Comparison of ENCODE assay signal across 9 mouse cellular contexts in the genomic region with DNA sequence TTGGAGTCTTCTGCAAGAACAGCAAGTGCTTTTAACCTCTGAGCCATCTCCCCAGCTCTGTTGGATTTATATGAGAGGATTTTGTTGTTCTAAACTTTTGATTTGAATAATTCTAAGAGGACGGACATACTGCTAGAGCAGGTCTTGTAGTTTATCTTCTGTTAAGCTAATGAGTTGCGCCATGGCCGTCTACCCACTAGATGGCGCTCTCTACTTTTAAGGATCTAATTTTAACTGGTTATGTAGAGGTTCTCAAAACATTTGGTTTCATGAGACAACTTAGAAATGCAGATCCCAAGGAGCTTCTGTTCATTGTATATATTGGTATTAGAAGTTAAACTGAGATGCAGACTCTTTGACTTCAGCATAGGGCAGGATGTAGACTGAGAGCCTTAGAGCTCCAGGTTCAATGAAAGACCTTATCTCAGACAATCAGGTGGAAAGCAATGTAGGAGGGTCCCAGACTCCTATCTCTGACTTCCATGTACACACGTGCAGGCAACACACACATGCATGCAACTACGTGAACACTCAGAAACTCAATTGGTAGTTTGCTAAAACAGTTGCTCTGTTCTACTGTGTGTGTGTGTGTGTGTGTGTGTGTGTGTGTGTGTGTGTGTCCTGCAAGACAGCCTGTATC. TPM values are rescaled to one million over a fixed set of nuclear protein-coding genes. Genes with fewer than 3 reads are reported as not detected.
DNase-seq lines count a peak whose midpoint lies in the region; ATAC-seq and TF ChIP-seq lines count a peak whose summit lies in the region.
"Had no signal": no experiment of that assay in that cellular context is flagged by ENCODE, and none has a peak within 500 bp of the region (broad histone marks: within the 10 kb centered on the region; RNA-seq: fewer than 3 reads in every experiment).

No protein-coding gene starts in this region.

- H3K27me3 ChIP-seq in heart, adult 2 months (ENCODE audit: control insufficient read depth, insufficient read depth, low read length) = no peaks in the 10 kb centered on the region
- H3K27me3 ChIP-seq in lung, embryonic 14.5 days (ENCODE audit: insufficient read depth, low read length) = no peaks in the 10 kb centered on the region
- H3K27me3 ChIP-seq: limb, embryonic 12.5 days had no signal

- H3K9ac ChIP-seq in heart, adult 2 months (ENCODE audit: low read depth, low read length) = no peak overlapping the region
- no peak overlapping the region for H3K9ac ChIP-seq in lung, embryonic 14.5 days
- H3K9ac ChIP-seq: limb, embryonic 12.5 days had no signal

- peak; percentile 45 for ATAC-seq in CD4-positive, CD25-positive, alpha-beta regulatory T cell, adult 4 months
- no peak for ATAC-seq in lung, embryonic 14.5 days (ENCODE audit: insufficient read depth)

- no peak overlapping the region for H3K4me2 ChIP-seq in lung, embryonic 14.5 days
- H3K4me2 ChIP-seq: limb, embryonic 12.5 days had no signal

- intact Hi-C loops in heart, adult 2 months (cut with DNase I) = loop anchor here (2.0 to 10.0 kb wide), 4 partner anchors 59 to 195 kb away; a partner anchor contains a TSS
- intact Hi-C loops in gastrocnemius, adult 2 months (cut with DNase I) = loop anchor here (1.0 kb wide), 1 partner anchor 59 kb away; no protein-coding TSS in a partner anchor

- peak; percentile 100 for TF ChIP-seq CTCF in heart, adult 2 months (IDR thresholded peaks at IDR 0.05)
- TF ChIP-seq CTCF in gastrocnemius, adult 2 months (IDR thresholded peaks at IDR 0.05) = peak; percentile 95
- TF ChIP-seq CTCF in lung, embryonic 14.5 days (IDR thresholded peaks at IDR 0.05; ENCODE audit: low read depth) = peak; percentile 84

- H3K4me1 ChIP-seq in heart, adult 2 months (ENCODE audit: control insufficient read depth, insufficient read depth, low read length) = no peaks in the 10 kb centered on the region
- H3K4me1 ChIP-seq in lung, embryonic 14.5 days (ENCODE audit: insufficient read depth) = 0 out of 2 replicates have a peak, but pooled peaks cover under 1% of the 10 kb centered on the region

- no peak for TF ChIP-seq POLR2A in heart, adult 2 months (IDR thresholded peaks at IDR 0.05; ENCODE audit: insufficient read depth, low read depth, low read length)

- peak; percentile 36 to 61 for DNase-seq in heart, adult 2 months
- no peak for DNase-seq in heart, adult 11 months
- DNase-seq in c-Kit-positive CD71-positive TER-119-negative erythroid progenitor cells, embryonic 14.5 days (ENCODE audit: low read depth) = peak; percentile 72
- DNase-seq in gastrocnemius, adult 2 months = peak; percentile 61
- DNase-seq in layer of hippocampus, adult 8-10 months (ENCODE audit: low spot score in 2 of 2) = peak; percentile 52 to 80
- peak; percentile 93 for DNase-seq in lung, embryonic 14.5 days
- DNase-seq in spleen, postnatal 10 days (ENCODE audit: low spot score in 2 of 2) = peak; percentile 48 to 76

- H3K36me3 ChIP-seq in heart, adult 2 months (ENCODE audit: control insufficient read depth, insufficient read depth, low read length) = no peaks in the 10 kb centered on the region
- peaks cover 80% of the 10 kb centered on the region for H3K36me3 ChIP-seq in lung, embryonic 14.5 days (ENCODE audit: insufficient read depth)

- no peak for TF ChIP-seq EP300 in heart, adult 2 months (IDR thresholded peaks at IDR 0.05; ENCODE audit: insufficient read depth, low read depth, low read length)

- H3K79me2 ChIP-seq in heart, adult 2 months (replicated peaks; ENCODE audit: control insufficient read depth, insufficient read depth, low read length) = no peaks in the 10 kb centered on the region

- 25% methylated on average over 6 of the region's 6 CpGs for whole genome bisulfite sequencing in heart, adult 2 months
- 29% methylated on average over 6 of the region's 6 CpGs for WGBS in lung, embryonic 14.5 days

- H3K9me3 ChIP-seq in lung, embryonic 14.5 days (ENCODE audit: low read depth, low read length) = no peaks in the 10 kb centered on the region
- H3K9me3 ChIP-seq: limb, embryonic 12.5 days had no signal

- no peak overlapping the region for H3K4me3 ChIP-seq in heart, adult 2 months
- no peak overlapping the region for H3K4me3 ChIP-seq in gastrocnemius, adult 2 months
- no peak overlapping the region for H3K4me3 ChIP-seq in lung, embryonic 14.5 days (ENCODE audit: low read depth, low read length)
- H3K4me3 ChIP-seq: limb, embryonic 12.5 days had no signal

- no peak overlapping the region for H3K27ac ChIP-seq in heart, adult 2 months
- H3K27ac ChIP-seq in gastrocnemius, adult 2 months = no peak overlapping the region
- H3K27ac ChIP-seq in lung, embryonic 14.5 days (ENCODE audit: low read depth) = no peak overlapping the region
- H3K27ac ChIP-seq: limb, embryonic 12.5 days had no signal

RNA-seq across cellular contexts. Expression of a gene that starts 6.5 kb away (rescaled TPM):
- 1 to 10 TPM; 6.8 to 7.4 TPM for total RNA-seq in heart, adult 2 months (2021)
- polyA plus RNA-seq in heart, adult 2 months (2012; rRNA removed) = 10.2 and 12.2 TPM in 2 replicates
- polyA plus RNA-seq in CD4-positive, CD25-positive, alpha-beta regulatory T cell, adult 4 months (2017; shearing (Covaris generic)) = 10 to 100 TPM; 21.9 to 41.9 TPM
- 1 to 10 TPM; 7.5 to 8.6 TPM for total RNA-seq in gastrocnemius, adult 2 months (2021)
- 10 to 100 TPM; 27.4 to 32.5 (median 30.3) TPM for total RNA-seq in layer of hippocampus, adult 8-10 months (2022)
- 17.8 and 21.7 TPM in 2 replicates for polyA plus RNA-seq in lung, embryonic 14.5 days (2014; fragmentation: Nextera tagmentation; extraction: Ambion mirVana)

RNA-seq across cellular contexts. Expression of a gene that starts 6.7 kb away (rescaled TPM):
- 10 to 100 TPM; 16.4 to 18.1 TPM for total RNA-seq in heart, adult 2 months (2021)
- polyA plus RNA-seq in heart, adult 2 months (2012; rRNA removed) = 9.1 and 10.8 TPM in 2 replicates
- polyA plus RNA-seq in CD4-positive, CD25-positive, alpha-beta regulatory T cell, adult 4 months (2017; shearing (Covaris generic)) = 10 to 100 TPM; 42.0 to 46.9 TPM
- total RNA-seq in gastrocnemius, adult 2 months (2021) = 10 to 100 TPM; 12.1 to 13.4 TPM
- 10 to 100 TPM; 39.7 to 60.3 (median 44.3) TPM for total RNA-seq in layer of hippocampus, adult 8-10 months (2022)
- polyA plus RNA-seq in lung, embryonic 14.5 days (2014; fragmentation: Nextera tagmentation; extraction: Ambion mirVana) = 39.1 and 43.5 TPM in 2 replicates

RNA-seq across cellular contexts. Expression of a gene that starts 28.0 kb away (rescaled TPM):
- not detected for total RNA-seq in heart, adult 2 months (2021)
- 0.29 and 0.35 TPM in 2 replicates for polyA plus RNA-seq in heart, adult 2 months (2012; rRNA removed)
- 1 to 10 TPM; 1.9 to 2.8 TPM for polyA plus RNA-seq in CD4-positive, CD25-positive, alpha-beta regulatory T cell, adult 4 months (2017; shearing (Covaris generic))
- total RNA-seq in gastrocnemius, adult 2 months (2021) = not detected
- total RNA-seq in layer of hippocampus, adult 8-10 months (2022) = not detected
- polyA plus RNA-seq in lung, embryonic 14.5 days (2014; fragmentation: Nextera tagmentation; extraction: Ambion mirVana) = 11.4 and 12.2 TPM in 2 replicates

RNA-seq across cellular contexts. Expression of a gene that starts 34.7 kb away (rescaled TPM):
- 1 to 10 TPM; 2.6 to 2.9 TPM for total RNA-seq in heart, adult 2 months (2021)
- 1.9 and 3.1 TPM in 2 replicates for polyA plus RNA-seq in heart, adult 2 months (2012; rRNA removed)
- not detected for polyA plus RNA-seq in CD4-positive, CD25-positive, alpha-beta regulatory T cell, adult 4 months (2017; shearing (Covaris generic))
- 1 to 10 TPM; 4.2 to 4.5 TPM for total RNA-seq in gastrocnemius, adult 2 months (2021)
- total RNA-seq in layer of hippocampus, adult 8-10 months (2022) = 10 to 100 TPM in 3 of 4 experiments, 1 to 10 TPM in 1; 6.7 to 13.0 (median 11.3) TPM
- 2.0 and 2.3 TPM in 2 replicates for polyA plus RNA-seq in lung, embryonic 14.5 days (2014; fragmentation: Nextera tagmentation; extraction: Ambion mirVana)

RNA-seq across cellular contexts. Expression of a gene that starts 40.0 kb away (rescaled TPM):
- total RNA-seq in heart, adult 2 months (2021) = 10 to 100 TPM; 10.2 to 17.8 TPM
- polyA plus RNA-seq in heart, adult 2 months (2012; rRNA removed) = 21.8 and 32.8 TPM in 2 replicates
- 1 to 10 TPM in 1 of 2 experiments, under 1 TPM in 1; 0.94 to 1.5 TPM for polyA plus RNA-seq in CD4-positive, CD25-positive, alpha-beta regulatory T cell, adult 4 months (2017; shearing (Covaris generic))
- total RNA-seq in gastrocnemius, adult 2 months (2021) = under 1 TPM; 0.23 to 0.89 TPM
- under 1 TPM; 0.57 to 0.96 (median 0.66) TPM for total RNA-seq in layer of hippocampus, adult 8-10 months (2022)
- polyA plus RNA-seq in lung, embryonic 14.5 days (2014; fragmentation: Nextera tagmentation; extraction: Ambion mirVana) = 1.9 and 3.2 TPM in 2 replicates
